Mouse (Mus musculus) gastrocnemius, postnatal 36 days (tissue): Measurements from ENCODE around the gene Epdr1. TPM values are rescaled to one million over a fixed set of nuclear protein-coding genes. Genes with fewer than 3 reads are reported as not detected.
"Not testable (repeated sequence)": the region's sequence is repeated elsewhere in the genome, so short reads cannot be mapped to it uniquely, and the experiment has no call there.

ENCODE experiments used
- DNase-seq, 2 experiments: peaks; one replicate each; pipeline ENCODE4 v3.0.0; 2022
- intact Hi-C: fragments of 180-260 bp; cut with DNase I; formaldehyde crosslinking; loops from one replicate; pipeline ENCODE4 v1.15.1; 2025
- total RNA-seq, 2 experiments: library from RNA; stranded (reverse); gene quantifications; 2 replicates each; pipeline ENCODE4 v1.2.3; 2021

Gene Epdr1
- total RNA-seq, 2 experiments from 2014 or later: 85.8 to 106 TPM

GRCm38 (mm10) chr13:19612348-19612747, 7.4 kb downstream of the Epdr1 start:
- intact Hi-C loops: no loop called here

GRCm38 (mm10) chr13:19608120-19608519, 11.6 kb downstream of the Epdr1 start:
- intact Hi-C loops: no loop called here
- DNase-seq: no peak

More at GRCm38 (mm10) chr13:19612348-19612747, 7.4 kb downstream of the Epdr1 start:
- no peak for DNase-seq

- DNase-seq: no peak
- intact Hi-C loops: no loop called here
These were observed 14.8 kb downstream of the Epdr1 start for GRCm38 (mm10) chr13:19604916-19605315.

GRCm38 (mm10) chr13:19603719-19604118, 16.0 kb downstream of the Epdr1 start:
- no peak for DNase-seq
- intact Hi-C loops: no loop called here

GRCm38 (mm10) chr13:19602531-19602930, 17.2 kb downstream of the Epdr1 start:
- no peak for DNase-seq
- intact Hi-C loops: no loop called here

GRCm38 (mm10) chr13:19599242-19599641, 20.5 kb downstream of the Epdr1 start:
- no peak for DNase-seq
- intact Hi-C loops: no loop called here

GRCm38 (mm10) chr13:19595141-19595540, 24.6 kb downstream of the Epdr1 start:
- intact Hi-C loops: no loop called here
- DNase-seq: no peak

GRCm38 (mm10) chr13:19590996-19591759, 28.5 kb downstream of the Epdr1 start:
- intact Hi-C loops: no loop called here
- no peak for DNase-seq

- intact Hi-C loops: no loop called here
- DNase-seq: no peak
These were observed 43.8 kb downstream of the Epdr1 start for GRCm38 (mm10) chr13:19575947-19576346.

GRCm38 (mm10) chr13:19574723-19575122, 45.0 kb downstream of the Epdr1 start:
- intact Hi-C loops, DNase-seq: not testable (repeated sequence)

- DNase-seq, intact Hi-C loops: not testable (repeated sequence)
These were observed 49.6 kb downstream of the Epdr1 start for GRCm38 (mm10) chr13:19570166-19570565.

- no peak for DNase-seq
- intact Hi-C loops: no loop called here
These were observed 57.2 kb downstream of the Epdr1 start for GRCm38 (mm10) chr13:19562510-19562909.

GRCm38 (mm10) chr13:19555391-19555790, 64.3 kb downstream of the Epdr1 start:
- no peak for DNase-seq

More at GRCm38 (mm10) chr13:19555391-19555790, 64.3 kb downstream of the Epdr1 start:
- intact Hi-C loops: no loop called here

Other genes with a start within 250 kb of the Epdr1 start
- gene Stard3nl, start 224.1 kb downstream of the Epdr1 start, total RNA-seq: 1 to 10 TPM; 5.9 to 6.1 TPM
- 1 to 10 TPM; 3.1 to 3.5 TPM for gene Sfrp4, start 3.2 kb upstream of the Epdr1 start, total RNA-seq
- not detected for gene Nme8, start 77.9 kb upstream of the Epdr1 start, total RNA-seq
- gene Gpr141, start 204.3 kb upstream of the Epdr1 start, total RNA-seq: not detected